Mouse (Mus musculus) right cerebral cortex, postnatal 10 days (tissue): ENCODE measurements around the gene Cpsf2.
"Not testable (repeated sequence)": the region's sequence is repeated elsewhere in the genome, so short reads cannot be mapped to it uniquely, and the experiment has no call there.

ENCODE experiments used
- DNase-seq, 2 experiments: peaks; one replicate each; pipeline ENCODE4 v3.0.0; 2021; ENCODE audit warnings: low spot score in 2 of 2

Cpsf2 gene

DNA sequence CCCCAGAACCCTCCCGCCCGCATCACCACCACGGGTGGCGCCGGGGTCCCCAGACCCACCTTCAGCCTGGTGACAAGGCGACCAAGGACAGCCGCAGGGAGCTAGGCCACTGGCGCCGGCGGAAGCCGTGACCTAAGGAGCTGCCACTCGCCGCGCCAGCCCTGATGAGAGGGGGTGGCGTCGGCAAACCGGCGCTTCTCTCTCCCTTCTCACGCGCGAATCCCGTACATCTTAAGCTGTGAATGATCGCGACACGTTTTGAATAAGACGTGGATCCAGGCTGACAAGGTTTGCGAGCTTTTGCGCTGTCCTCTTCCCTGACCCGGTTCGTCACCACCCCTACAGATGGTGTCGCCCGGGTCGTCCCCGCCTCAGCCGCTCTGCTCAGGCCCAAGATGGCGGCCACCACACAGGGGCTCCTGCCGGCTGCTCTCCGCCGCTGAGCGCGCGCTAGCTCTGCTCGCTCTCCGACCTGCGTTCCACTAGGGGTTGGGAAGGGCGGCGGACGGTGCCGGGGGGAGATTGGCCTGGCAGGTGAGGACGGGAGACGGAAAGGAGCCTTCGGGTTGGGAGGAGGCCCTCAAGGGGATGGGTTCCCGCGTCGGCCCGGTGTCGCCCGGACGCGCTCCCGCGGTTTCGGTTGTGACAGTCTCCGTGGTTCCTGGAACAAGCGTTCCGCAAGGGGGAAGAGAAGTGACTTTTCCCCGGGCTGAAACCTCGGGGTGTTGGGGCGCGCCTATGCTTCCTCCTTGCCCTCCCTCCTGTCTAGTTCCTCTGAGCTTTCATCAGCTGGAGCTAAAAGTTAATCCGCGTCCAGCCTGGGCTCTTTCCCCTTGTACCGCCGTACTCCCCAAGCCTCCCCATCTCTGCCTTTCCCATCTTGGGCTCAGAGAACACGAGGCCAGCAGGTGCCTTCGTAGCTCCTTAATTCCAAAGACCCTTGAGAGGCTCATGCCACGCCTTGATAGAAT is at the start of gene Cpsf2:
Gene Cpsf2 (plus strand): TSS at position 388 of the 971 bp plus-strand sequence.
- peak; percentile 84 to 88 for DNase-seq

DNA sequence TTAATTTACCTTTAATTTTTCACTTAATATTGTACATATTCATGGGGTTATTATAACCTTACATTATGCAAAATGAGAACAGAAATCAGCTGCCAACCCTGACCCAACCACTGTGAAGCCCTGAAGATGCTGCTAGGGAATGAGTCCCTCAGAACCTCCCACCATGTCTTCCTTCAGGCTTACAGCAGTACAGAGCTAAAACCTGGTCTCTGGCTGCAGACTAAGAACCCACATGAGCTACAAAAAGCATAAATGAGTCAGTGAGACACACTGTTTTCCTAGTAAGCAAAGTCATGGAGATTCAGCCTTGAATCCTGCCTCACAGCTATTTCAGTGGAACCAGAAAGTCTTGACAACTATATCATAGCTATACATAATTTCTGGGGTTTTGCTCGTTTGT is 47.4 kb upstream of the Cpsf2 start:
- DNase-seq = no peak

DNA sequence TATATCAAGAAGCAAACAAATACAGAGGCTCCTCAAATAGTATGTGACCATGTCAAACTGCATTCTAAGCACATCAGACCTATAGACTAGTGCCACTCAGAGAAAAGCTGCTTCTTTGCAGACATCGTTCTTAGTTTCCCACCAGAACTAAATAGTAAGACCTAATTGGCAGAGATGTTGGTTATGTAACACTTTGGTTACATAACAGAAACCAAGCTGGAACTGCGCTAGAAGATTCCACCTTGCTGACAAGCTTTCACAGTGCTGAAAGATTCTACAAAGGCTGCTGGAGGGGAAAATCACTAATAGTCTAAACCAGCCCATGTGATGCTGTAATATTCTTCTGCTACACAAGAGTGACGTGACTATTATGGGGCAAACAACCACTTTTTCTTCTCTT is 40.6 kb upstream of the Cpsf2 start:
- DNase-seq = no peak

DNA sequence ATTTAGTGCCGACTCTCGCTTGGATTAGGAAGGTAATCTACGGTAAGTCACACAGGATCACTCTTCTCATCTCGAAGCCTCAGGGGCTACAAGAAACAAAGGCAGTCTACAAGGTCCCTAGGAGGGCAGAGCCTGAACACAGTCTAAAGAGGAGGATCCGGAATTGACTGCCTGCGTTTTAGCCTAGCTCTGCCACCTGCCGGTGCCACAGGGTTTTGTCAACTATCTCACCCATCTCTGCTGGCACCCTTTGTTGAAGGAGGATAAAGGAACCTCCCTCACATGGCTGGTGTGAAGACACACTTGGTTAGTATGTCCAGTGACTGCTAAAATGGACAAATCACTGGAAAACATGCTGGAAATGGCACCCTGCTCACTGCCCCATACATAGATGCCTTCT is 38.2 kb upstream of the Cpsf2 start:
- DNase-seq = no peak

DNA sequence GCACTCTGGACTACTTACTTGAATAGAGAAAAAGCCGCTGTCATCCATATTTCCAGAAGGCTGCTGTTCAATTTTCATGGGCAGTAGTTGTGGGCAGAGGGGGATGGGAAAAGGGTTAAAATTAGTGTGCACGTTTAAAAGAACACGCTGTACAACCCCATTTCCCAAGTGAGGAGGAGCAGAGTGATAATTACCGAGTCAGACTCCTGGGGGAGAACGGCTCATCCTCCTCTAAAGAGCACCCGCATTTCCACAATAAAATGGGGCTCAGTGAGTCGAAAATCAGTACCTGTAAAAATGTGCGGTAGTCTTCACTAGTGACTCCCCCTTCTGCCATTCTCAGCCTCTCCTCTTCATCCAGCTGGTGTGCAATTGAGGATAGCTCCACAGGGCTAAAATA is 27.8 kb upstream of the Cpsf2 start:
- DNase-seq = no peak

DNA sequence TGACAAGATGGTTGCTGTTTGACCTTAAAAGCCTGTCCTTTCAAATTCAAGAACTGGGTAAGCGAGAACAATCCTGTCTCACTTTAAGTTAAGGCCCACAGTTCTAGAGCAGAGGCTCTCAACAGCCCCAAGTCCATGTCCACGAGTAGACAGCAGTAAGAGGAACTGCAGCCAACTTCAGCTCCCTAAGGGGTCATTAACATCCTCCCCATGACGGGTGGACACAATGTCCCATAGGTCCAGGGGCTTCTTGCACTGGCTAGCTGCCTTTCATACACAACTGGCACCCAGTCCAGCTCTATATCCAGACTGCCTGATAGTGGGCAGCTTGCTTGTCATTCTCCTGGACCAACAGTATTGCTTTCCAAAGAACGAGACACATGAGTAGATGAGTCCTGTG is 27.0 kb upstream of the Cpsf2 start:
- DNase-seq = no peak

DNA sequence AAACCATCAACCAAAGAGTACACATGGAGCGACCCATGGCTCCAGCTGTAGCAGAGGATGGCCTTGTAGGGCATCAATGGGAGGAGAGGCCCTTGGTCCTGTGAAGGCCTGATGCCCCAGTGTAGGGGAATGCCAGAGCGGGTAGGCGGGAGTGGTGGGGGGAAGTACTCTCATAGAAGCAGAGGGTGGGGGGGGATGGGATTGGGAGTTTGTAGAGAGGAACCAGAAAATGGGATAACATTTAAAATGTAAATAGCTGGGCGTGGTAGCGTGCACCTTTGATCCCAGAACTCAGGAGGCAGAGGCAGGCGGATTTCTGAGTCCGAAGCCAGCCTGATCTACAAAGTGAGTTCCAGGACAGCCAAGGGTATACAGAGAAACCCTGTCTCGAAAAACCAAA is 20.0 kb upstream of the Cpsf2 start:
- not testable (repeated sequence) for DNase-seq

DNA sequence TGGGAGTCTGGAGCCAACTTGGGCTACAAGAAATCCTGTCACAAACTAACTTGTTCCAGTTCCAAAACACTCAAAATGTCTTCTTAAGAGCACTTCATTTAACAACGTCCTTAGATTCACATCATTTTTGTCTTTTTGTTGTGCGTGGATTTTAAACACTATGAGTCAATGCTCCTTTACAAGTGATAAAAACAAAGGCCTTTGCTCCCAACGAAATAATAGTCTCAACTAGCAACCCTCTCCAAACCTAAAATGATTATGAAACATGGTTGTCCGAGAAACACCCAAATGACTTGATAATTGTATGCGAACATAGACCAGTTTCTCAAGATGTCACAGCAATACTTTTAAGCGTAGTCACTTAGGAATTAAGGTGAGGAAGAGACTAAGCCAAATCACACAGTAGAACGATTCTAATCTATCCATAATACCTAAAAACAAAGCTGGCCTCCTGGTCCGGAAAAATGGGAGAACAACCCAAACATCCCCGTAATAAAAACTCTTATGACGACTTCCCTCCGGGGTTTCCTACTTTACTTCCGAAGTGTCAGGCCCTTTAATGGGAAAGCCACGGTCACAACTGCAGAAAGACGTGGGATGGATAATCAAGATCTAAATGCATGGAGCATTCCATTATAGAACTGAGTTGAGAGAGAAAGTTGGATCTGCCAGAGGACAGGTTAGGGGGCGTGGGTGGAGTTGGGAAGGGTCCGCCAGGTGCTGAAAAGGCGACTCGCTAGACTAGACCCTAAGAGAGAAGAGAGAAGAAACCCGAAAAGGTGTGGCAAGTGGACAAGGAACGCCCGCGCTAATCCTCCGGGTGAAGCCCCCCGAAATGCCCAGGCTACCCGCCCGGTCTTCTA is 18.5 kb upstream of the Cpsf2 start:
- DNase-seq = peak in 1 of 2 experiments; percentile 36

DNA sequence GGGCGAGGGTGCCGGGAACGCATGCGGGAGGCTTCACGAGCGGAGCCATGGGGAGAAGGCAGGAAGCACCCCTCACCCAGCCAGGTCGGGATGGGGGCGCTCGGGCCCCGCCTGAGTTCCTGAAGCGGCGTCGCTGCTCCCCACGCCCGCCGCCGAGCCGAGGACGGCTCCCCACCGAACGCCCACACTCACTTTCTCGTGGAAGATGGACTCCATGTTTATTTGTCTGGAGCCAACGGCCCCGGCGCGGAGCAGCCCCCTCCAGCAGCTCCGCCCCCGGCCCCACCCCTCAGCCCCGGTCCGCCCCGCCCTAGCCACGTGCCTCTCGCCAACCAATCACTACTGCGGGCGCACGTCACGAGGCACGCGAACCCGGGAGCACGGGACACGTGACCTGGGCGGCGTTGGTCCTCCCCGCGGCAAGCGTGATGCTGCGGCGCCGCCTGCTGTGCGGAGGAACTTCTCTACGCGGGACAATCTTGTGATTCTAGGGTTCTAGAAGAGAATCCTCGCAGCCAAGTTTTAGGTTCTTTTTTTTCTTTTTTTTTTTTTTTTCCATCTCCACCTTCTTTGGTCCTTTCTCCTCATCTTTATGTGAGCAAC is 17.7 kb upstream of the Cpsf2 start, which contains the start of gene Atxn3:
Gene Atxn3 (minus strand): TSS at position 305 of the 603 bp plus-strand sequence.
- peak; percentile 99 for DNase-seq

DNA sequence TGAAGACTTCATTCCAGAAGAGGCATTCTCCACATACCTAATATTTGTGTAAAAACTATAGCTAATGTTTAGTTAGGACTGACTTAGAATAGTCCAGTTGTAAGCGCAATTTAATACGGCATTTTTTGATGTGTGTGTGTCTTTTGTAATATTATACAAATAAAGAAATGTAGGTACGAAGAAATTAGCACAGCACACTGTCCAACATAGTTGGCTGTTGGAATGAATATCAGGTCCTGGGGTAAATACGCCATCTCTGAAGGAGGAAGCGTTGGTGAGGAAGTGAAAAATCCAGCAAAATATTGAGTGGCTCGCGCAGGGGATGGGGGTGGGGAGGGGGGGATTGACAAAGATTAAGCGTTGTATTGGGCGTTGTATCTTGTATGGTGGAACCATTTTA is 17.2 kb upstream of the Cpsf2 start:
- no peak for DNase-seq

DNA sequence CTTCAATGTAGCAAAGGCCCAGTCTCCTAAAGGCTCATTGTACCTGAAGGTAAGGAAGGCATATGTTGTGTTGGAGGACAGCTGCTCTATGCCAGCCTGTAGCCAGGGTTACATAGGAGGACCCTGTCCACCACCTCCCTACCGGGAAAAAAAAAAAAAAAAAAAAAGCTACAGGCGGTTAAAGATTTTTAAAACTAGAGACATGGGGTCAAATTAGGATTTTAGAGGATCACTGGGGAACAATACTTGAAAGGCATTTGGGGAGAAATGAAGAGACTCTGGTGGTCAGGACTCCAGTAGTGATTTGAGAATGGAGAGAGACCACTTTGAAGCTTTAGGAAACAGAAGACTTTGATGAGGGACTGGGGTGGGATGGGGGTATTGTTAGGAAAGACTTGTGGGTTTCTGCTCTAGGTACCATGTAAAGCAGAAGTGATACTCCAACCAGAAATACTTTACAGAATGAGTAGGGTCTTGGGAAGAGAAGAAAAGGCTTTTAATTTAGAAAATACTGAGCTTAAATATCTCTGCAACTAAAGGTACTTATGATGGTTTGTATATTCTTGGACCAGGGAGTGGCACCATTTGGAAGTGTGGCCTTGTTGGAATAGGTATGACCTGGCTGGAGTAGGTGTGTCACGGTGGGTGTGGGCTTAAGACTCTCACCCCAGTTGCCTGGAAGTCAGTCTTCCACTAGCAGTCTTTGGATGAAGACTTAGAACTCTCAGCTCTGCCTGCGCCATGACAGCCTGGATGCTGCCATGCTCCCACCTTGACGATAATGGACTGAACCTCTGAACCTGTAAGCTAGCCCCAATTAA is 16.6 kb upstream of the Cpsf2 start:
- DNase-seq = not testable (repeated sequence)

DNA sequence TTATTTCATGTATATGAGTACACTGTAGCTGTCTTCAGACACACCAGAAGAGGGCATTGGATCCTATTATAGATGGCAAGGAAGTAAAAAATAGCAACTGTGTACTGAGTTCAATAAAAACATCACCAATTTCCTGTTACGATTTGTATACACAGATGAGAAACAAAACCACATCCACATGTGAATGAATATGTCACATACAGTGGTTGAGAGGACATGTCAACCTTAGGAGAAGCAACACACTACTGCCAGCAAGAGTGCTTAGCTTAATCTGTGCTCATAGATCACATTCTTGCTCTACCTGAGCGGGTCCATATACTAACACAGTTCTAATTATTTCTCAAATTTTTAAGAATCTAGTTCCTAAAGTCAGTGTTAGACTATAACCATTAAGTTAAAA is 4.5 kb upstream of the Cpsf2 start:
- DNase-seq = no peak

DNA sequence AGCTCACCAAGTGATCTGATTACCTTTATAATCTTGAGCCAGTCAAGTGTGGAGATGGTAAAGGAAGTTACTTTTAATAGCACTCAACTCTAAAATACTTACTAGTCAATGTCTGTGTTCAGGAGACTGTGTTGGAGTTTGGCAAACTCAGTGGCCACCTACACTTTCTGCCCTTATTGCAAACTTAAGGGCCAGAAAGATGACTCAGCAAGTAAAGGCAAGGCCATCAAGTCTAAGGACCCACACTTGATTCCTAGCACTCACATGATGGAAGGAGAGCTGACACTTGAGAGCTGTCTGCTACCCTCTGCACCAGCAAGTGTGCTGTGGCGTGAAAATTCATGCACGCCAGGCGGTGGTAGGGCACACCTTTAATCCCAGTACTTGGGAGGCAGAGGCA is 3.6 kb upstream of the Cpsf2 start:
- DNase-seq = no peak

DNA sequence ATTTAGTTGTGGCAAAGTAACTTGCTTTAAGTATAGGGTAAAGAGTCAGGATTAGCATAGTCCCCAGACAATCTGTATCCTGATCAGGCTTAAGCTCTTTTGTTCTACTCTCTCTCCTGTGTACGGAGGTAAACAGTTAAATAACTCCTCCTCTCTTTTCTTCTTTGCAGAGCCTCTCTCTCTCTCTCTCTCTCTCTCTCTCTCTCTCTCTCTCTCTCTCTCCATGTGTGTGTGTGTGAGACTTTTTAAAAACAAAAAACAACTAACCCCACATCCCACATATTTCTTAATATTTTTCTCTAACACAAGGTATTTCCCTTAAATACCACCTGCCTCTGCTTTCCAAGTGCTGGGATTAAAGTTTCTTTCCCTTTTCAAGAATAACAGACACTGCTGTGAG is 1.2 kb upstream of the Cpsf2 start:
- no peak for DNase-seq

DNA sequence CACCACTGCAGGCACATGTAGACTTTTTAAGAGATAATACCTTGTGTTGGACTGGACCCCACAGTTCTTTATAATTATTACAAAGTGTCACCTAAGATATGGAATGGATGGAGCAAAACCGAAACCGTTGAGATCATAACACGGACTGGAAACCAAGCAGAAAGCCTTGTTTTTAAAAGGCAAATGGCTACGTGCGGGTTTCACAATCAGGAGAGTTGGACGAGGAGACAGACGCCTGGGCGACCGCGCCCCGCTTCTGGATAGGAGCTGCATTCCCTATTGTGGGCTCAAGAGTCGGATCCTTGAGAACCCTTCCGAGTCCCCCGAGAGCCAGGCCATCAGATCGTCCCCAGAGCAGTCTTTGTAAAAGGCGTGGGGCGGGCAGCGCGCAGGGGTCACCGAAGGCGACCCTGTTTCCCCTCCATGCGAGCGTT is 604 bp upstream of the Cpsf2 start:
- DNase-seq = no peak

DNA sequence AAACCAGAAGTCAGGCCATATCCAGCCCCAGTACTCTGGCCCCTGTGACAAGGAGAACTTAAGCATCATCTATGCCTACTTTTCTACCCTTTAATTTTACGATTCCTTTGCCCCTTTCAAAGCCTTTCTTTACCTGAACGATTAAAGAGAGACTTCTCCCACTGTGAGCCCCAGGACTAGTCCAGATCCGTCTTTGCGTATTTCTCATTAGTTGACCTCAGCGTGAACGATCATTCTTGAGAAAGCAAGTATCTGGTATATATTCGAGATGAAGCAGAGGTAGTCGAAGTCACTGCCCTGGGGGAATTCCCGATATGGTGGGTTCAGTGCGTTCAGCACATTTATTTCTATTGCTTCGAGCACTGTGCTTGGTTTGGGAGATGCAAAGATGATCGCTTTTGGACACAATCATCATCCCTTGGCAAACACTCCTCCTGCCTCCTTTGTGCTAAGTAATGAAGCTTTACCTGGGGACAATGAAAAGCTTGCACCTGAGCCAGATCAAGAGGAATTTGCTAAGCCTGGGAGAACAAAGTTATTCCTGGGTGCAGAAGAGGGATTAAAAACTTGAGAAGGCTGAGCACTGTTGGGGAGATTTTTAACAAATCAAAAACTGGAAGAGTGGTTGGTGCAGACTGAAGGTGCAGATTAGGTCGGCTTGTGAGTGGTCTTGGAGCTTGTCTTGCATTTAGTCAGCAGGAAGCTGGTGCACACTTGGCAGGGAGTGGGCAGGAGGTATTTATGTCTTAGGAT is 1.0 kb downstream of the Cpsf2 start:
- no peak for DNase-seq

DNA sequence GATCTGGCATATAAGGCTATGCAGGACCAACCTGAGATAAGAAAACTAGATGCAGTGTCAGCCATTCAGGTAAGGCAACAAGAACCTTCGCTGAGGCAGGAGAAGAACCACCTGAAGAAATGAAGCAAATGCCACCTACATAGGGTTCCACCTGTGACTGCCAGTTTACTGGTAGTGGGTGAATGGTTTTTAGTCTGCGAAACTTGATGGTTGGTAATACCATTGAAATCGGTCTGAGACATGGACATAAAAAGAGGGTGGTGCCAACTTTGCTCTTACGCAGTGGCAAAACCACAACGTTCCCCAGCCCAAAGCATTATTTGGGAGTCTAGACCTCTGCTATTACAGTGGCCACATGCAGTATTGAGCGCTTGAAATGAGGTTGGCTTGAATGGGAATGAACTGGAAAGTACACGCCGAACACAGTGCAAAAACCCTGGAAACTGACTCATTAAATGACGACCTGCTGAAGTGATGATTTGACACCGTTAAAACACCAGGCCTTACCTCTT is 1.7 kb downstream of the Cpsf2 start:
- no peak for DNase-seq

DNA sequence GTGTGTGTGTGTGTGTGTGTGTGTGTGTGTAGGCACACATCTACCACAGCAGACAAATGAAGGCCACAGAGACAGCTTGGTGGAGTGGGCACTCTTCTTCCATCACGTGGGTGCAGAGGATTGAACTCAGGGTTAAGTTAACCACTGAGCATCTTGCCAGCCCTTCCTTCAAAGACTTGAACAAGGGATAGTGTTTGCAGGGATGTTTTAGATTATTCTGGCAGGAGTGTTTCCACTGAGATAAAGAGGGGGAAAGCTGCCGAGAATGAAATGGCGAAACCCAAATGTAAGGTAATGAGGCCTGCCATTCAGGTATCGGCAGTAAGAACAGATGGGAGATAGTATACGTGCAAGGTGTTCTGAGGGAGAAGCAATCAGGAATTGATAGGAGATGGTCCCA is 2.4 kb downstream of the Cpsf2 start:
- DNase-seq = no peak

DNA sequence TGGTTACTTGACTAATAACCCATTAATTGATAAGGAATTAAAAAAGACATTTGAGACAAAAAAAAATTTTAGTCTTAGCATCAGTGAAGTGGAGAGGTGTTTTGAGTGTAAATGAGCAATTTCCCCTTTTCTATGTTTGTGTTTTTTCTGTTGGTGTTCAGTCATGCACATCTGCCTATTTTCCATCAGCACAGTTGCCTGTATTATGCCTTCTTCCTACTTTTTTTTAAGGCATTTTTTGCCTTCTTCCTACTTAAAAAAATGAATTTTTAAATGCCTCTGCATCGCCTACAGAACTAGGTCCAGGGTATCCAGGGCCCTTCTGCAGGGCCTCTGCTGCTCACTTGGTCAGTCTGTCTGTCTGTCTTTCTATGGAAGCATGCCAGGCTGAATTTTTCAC is 2.8 kb downstream of the Cpsf2 start:
- no peak for DNase-seq

DNA sequence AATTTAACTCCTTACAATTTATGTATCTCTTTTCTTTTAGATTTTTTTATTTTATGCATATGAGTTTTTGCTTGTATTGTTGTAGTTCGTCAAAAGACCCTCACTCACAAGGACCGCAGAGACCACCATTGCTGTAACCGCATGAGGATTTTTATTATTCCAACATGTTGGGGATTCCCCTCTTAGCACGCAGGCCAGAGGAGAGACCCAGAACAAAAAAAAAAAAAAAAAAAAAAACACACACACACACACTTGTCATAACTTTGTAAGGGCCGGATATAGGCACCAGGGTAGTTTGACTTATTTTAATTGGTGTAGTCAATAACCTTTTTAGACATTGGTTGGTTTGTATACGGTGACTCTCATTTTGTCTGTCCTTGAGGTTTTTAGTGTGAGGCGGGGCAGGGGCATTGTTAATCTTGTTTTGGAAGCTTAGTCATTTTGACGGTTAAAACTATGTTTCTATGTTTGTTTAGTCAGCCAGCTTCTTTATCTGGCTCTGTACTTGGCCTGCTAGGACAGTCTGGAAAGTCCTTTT is 3.5 kb downstream of the Cpsf2 start:
- DNase-seq = no peak
